In the genomic region with DNA sequence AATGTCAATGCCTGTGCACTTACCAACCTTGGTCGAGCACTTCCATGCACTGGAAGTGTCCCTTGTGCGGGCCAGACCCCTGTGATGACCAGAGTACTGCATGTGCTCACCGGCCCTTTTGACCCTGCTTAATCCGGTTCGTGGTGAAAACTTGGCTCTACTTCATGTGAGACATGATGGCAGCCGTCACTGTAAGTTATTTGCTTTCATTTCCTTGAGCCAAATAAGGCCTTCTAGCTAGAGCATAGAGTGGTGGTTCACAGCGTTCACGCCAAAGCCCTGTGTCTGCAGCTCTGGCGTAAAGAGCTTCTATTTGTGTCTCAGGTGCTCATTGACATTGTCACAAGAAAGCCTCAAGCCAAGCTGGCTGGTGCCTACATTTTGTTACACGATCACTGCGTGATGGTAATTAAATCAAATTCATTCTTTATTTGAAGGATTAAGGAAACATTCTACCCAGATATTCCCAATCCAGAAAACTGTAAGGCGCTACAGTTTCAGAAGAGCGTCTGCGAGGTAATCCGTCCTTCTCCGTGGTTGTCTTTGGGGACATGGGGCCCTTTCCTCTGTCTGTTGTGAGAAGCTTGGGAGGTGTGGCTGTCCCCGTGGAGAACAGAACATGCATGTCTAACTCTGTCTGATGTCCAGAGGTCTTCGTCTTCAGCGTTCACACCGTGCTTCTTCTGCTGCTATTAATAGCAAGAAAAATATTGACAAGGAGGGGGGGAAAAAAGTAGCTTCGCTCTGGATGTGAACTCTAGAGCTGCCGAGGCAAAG, we compare ENCODE assay signal across 20 mouse cellular contexts.
DNase-seq lines count a peak whose midpoint lies in the region; ATAC-seq lines count a peak whose summit lies in the region.
"Had no signal": no experiment of that assay in that cellular context is flagged by ENCODE, and none has a peak within 500 bp of the region (broad histone marks: within the 10 kb centered on the region; RNA-seq: fewer than 3 reads in every experiment).

No protein-coding gene starts in this region.

- H3K9me3 ChIP-seq in heart, embryonic 16.5 days (replicated peaks; ENCODE audit: control insufficient read depth, low read length): no peaks in the 10 kb centered on the region
- H3K9me3 ChIP-seq: embryonic facial prominence, embryonic 12.5 days; hindbrain, embryonic 10.5 days; limb, embryonic 15.5 days; midbrain, embryonic 10.5 days; neural tube, embryonic 12.5 days; stomach, embryonic 15.5 days had no signal

- no peak overlapping the region for H3K4me3 ChIP-seq in heart, embryonic 16.5 days (ENCODE audit: low read length)
- H3K4me3 ChIP-seq: embryonic facial prominence, embryonic 12.5 days; hindbrain, embryonic 10.5 days; limb, embryonic 15.5 days; midbrain, embryonic 10.5 days; neural tube, embryonic 12.5 days; stomach, embryonic 15.5 days had no signal

- peak overlapping the region; percentile 93 for H3K27ac ChIP-seq in heart, embryonic 16.5 days (ENCODE audit: low read length)
- H3K27ac ChIP-seq: embryonic facial prominence, embryonic 12.5 days; hindbrain, embryonic 10.5 days; kidney, postnatal 0 days; limb, embryonic 15.5 days; midbrain, embryonic 10.5 days; neural tube, embryonic 12.5 days; stomach, embryonic 15.5 days had no signal

- H3K4me1 ChIP-seq in heart, embryonic 16.5 days (ENCODE audit: control insufficient read depth, insufficient read depth, low read length): peaks cover 28% of the 10 kb centered on the region
- H3K4me1 ChIP-seq: stomach, embryonic 15.5 days had no signal

- 50% methylated on average over 22 of the region's 22 CpGs for WGBS in heart, embryonic 16.5 days

- peaks cover 37% of the 10 kb centered on the region for H3K36me3 ChIP-seq in heart, embryonic 16.5 days (ENCODE audit: control insufficient read depth, insufficient read depth)

- peak; percentile 44 for DNase-seq in kidney, postnatal 14 days
- no peak for DNase-seq in kidney, adult 8-10 months
- DNase-seq in heart, adult 8-10 months (ENCODE audit: low spot score): peak; percentile 52
- peak; percentile 42 for DNase-seq in lung, postnatal 14 days
- DNase-seq in left cerebral cortex, postnatal 36 days (ENCODE audit: low spot score in 2 of 2): no peak
- DNase-seq in spleen, adult 18-20 months: no peak
- DNase-seq: adrenal gland, postnatal 10 days; cerebellum, adult 18-20 months; gastrocnemius, postnatal 10 days; thymus, adult 2 months had no signal

- no peaks in the 10 kb centered on the region for H3K27me3 ChIP-seq in heart, embryonic 16.5 days (ENCODE audit: control insufficient read depth, insufficient read depth, low read length)
- H3K27me3 ChIP-seq: embryonic facial prominence, embryonic 12.5 days; limb, embryonic 15.5 days; neural tube, embryonic 12.5 days; stomach, embryonic 15.5 days had no signal

- H3K4me2 ChIP-seq in heart, embryonic 16.5 days (ENCODE audit: low read depth, low read length): peak overlapping the region; percentile 34; the same call in 1 of the 2 replicates
- H3K4me2 ChIP-seq: embryonic facial prominence, embryonic 12.5 days; limb, embryonic 15.5 days; neural tube, embryonic 12.5 days; stomach, embryonic 15.5 days had no signal

- peak; percentile 90 for ATAC-seq in heart, embryonic 16.5 days (replicated peaks; ENCODE audit: extremely low read depth, insufficient read depth, low FRiP score)
- ATAC-seq in cerebellum, adult (ENCODE audit: insufficient number of reproducible peaks, low FRiP score, low TSS enrichment): no peak
- ATAC-seq: forebrain, embryonic 16.5 days had no signal

- H3K9ac ChIP-seq in heart, embryonic 16.5 days (ENCODE audit: low read length): peak overlapping the region; percentile 56
- H3K9ac ChIP-seq: embryonic facial prominence, embryonic 12.5 days; limb, embryonic 15.5 days; neural tube, embryonic 12.5 days; stomach, embryonic 15.5 days had no signal

- intact Hi-C loops in left cerebral cortex, postnatal 36 days (cut with DNase I): no loop called here

Comparison
In these comparisons a context has a peak if more than half of its experiments do, and no peak if none do; other contexts are left out.
1. DNase-seq: peak in kidney, postnatal 14 days (single experiment), heart, adult 8-10 months (single experiment) and lung, postnatal 14 days (single experiment); none in kidney, adult 8-10 months (0 of 2), left cerebral cortex, postnatal 36 days (0 of 2) and spleen, adult 18-20 months (0 of 2).